13 mouse cellular contexts compared by ENCODE assay signal in genomic region chr4:76179497-76179896, GRCm38 (mm10).
DNase-seq lines count a peak whose midpoint lies in the region; ATAC-seq and TF ChIP-seq lines count a peak whose summit lies in the region.
"Had no signal": no experiment of that assay in that cellular context is flagged by ENCODE, and none has a peak within 500 bp of the region (broad histone marks: within the 10 kb centered on the region; RNA-seq: fewer than 3 reads in every experiment).

No protein-coding gene starts in this region.

- TF ChIP-seq CTCF in kidney, postnatal 0 days (IDR thresholded peaks at IDR 0.05; ENCODE audit: low read depth), result no peak

- H3K36me3 ChIP-seq in limb, embryonic 11.5 days (ENCODE audit: control insufficient read depth, insufficient read depth, low read length), result no peaks in the 10 kb centered on the region
- no peaks in the 10 kb centered on the region for H3K36me3 ChIP-seq in limb, embryonic 10.5 days
- H3K36me3 ChIP-seq in kidney, postnatal 0 days (ENCODE audit: insufficient read depth, low read length), result no peaks in the 10 kb centered on the region
- no peaks in the 10 kb centered on the region for H3K36me3 ChIP-seq in neural tube, embryonic 11.5 days (ENCODE audit: control insufficient read depth, insufficient read depth, low read length)
- H3K36me3 ChIP-seq: G1E had no signal

- H3K4me1 ChIP-seq in limb, embryonic 11.5 days (ENCODE audit: control insufficient read depth, insufficient read depth, low read length), result no peaks in the 10 kb centered on the region
- H3K4me1 ChIP-seq in limb, embryonic 10.5 days, result 0 out of 2 replicates have a peak, but pooled peaks cover 5% of the 10 kb centered on the region
- H3K4me1 ChIP-seq in kidney, postnatal 0 days (replicated peaks; ENCODE audit: insufficient read depth, low read length), result 0 out of 2 replicates have a peak, but pooled peaks cover 3% of the 10 kb centered on the region
- no peaks in the 10 kb centered on the region for H3K4me1 ChIP-seq in neural tube, embryonic 11.5 days (ENCODE audit: control insufficient read depth, insufficient read depth, low read length)
- H3K4me1 ChIP-seq: megakaryocyte, embryonic 14.5 days had no signal

- H3K9me3 ChIP-seq in limb, embryonic 11.5 days (ENCODE audit: control insufficient read depth, low read length), result no peaks in the 10 kb centered on the region
- H3K9me3 ChIP-seq in limb, embryonic 10.5 days (replicated peaks), result no peaks in the 10 kb centered on the region
- no peaks in the 10 kb centered on the region for H3K9me3 ChIP-seq in kidney, postnatal 0 days (replicated peaks; ENCODE audit: low read length)
- H3K9me3 ChIP-seq in neural tube, embryonic 11.5 days (ENCODE audit: control insufficient read depth, low read length), result no peaks in the 10 kb centered on the region
- H3K9me3 ChIP-seq: G1E had no signal

- H3K27me3 ChIP-seq in limb, embryonic 11.5 days (ENCODE audit: control insufficient read depth, insufficient read depth, low read length), result no peaks in the 10 kb centered on the region
- no peaks in the 10 kb centered on the region for H3K27me3 ChIP-seq in limb, embryonic 10.5 days (ENCODE audit: low read depth, poor library complexity, severe bottlenecking)
- no peaks in the 10 kb centered on the region for H3K27me3 ChIP-seq in kidney, postnatal 0 days (ENCODE audit: insufficient read depth, low read length)
- no peaks in the 10 kb centered on the region for H3K27me3 ChIP-seq in neural tube, embryonic 11.5 days (ENCODE audit: control insufficient read depth, insufficient read depth, low read length)
- H3K27me3 ChIP-seq: megakaryocyte, embryonic 14.5 days had no signal

- no peak for ATAC-seq in limb, embryonic 11.5 days (ENCODE audit: insufficient number of reproducible peaks, low FRiP score, low TSS enrichment, low read depth)
- peak; percentile 17; the same call in 1 of the 2 replicates for ATAC-seq in kidney, postnatal 0 days (replicated peaks; ENCODE audit: low FRiP score, low read depth)
- peak; percentile 68 for ATAC-seq in neural tube, embryonic 11.5 days (ENCODE audit: insufficient read depth, low FRiP score, low TSS enrichment)

- H3K4me3 ChIP-seq in limb, embryonic 11.5 days (ENCODE audit: low read depth, low read length), result no peak overlapping the region
- H3K4me3 ChIP-seq in limb, embryonic 10.5 days, result no peak overlapping the region
- no peak overlapping the region for H3K4me3 ChIP-seq in kidney, postnatal 0 days (replicated peaks; ENCODE audit: low read depth, low read length)
- no peak overlapping the region for H3K4me3 ChIP-seq in neural tube, embryonic 11.5 days (ENCODE audit: low read depth, low read length)
- H3K4me3 ChIP-seq: megakaryocyte, embryonic 14.5 days had no signal

- no peak overlapping the region for H3K9ac ChIP-seq in limb, embryonic 11.5 days (ENCODE audit: low read length)
- H3K9ac ChIP-seq in kidney, postnatal 0 days (ENCODE audit: low read depth, low read length), result no peak overlapping the region
- H3K9ac ChIP-seq in neural tube, embryonic 11.5 days (ENCODE audit: low read length), result no peak overlapping the region

- H3K27ac ChIP-seq in limb, embryonic 11.5 days (replicated peaks; ENCODE audit: low read depth, low read length), result no peak overlapping the region
- H3K27ac ChIP-seq in limb, embryonic 10.5 days, result no peak overlapping the region
- no peak overlapping the region for H3K27ac ChIP-seq in kidney, postnatal 0 days
- H3K27ac ChIP-seq in neural tube, embryonic 11.5 days (ENCODE audit: low read depth, low read length), result no peak overlapping the region

- WGBS in limb, embryonic 11.5 days, result 48% methylated on average over 8 of the region's 8 CpGs
- 78% methylated on average over 8 of the region's 8 CpGs for WGBS in limb, embryonic 10.5 days
- WGBS in kidney, postnatal 0 days, result 47% methylated on average over 8 of the region's 8 CpGs
- WGBS in neural tube, embryonic 11.5 days, result 55% methylated on average over 8 of the region's 8 CpGs

- no peak overlapping the region for H3K4me2 ChIP-seq in limb, embryonic 11.5 days (ENCODE audit: low read depth, severe bottlenecking)
- H3K4me2 ChIP-seq in kidney, postnatal 0 days (ENCODE audit: low read length), result no peak overlapping the region
- H3K4me2 ChIP-seq in neural tube, embryonic 11.5 days (ENCODE audit: low read depth), result no peak overlapping the region

- peak; percentile 1 for DNase-seq in adrenal gland, postnatal 25 days
- DNase-seq in adrenal gland, adult 18-20 months (ENCODE audit: low spot score in 2 of 2), result no peak
- DNase-seq in limb, embryonic 11.5 days (ENCODE audit: low spot score), result peak; percentile 23
- DNase-seq in limb, embryonic 10.5 days (ENCODE audit: low spot score), result no peak
- DNase-seq in kidney, postnatal 0 days (ENCODE audit: low spot score), result peak; percentile 8
- DNase-seq in neural tube, embryonic 11.5 days (ENCODE audit: low spot score), result peak; percentile 13
- no peak for DNase-seq in heart, adult 11 months
- no peak for DNase-seq in left cerebral cortex, adult 11 months (ENCODE audit: low spot score)
- DNase-seq: cerebellum, adult 18-20 months; gastrocnemius, postnatal 25 days; heart, postnatal 10 days had no signal

Comparison
In these comparisons a context has a peak if more than half of its experiments do, and no peak if none do; other contexts are left out.
1. DNase-seq: peak in adrenal gland, postnatal 25 days (single experiment), limb, embryonic 11.5 days (single experiment), kidney, postnatal 0 days (single experiment) and neural tube, embryonic 11.5 days (single experiment); none in adrenal gland, adult 18-20 months (0 of 2), limb, embryonic 10.5 days (single experiment), heart, adult 11 months (single experiment) and left cerebral cortex, adult 11 months (single experiment).